Mouse (Mus musculus): ENCODE results near the gene Gm1673.

Gm1673 gene

DNA sequence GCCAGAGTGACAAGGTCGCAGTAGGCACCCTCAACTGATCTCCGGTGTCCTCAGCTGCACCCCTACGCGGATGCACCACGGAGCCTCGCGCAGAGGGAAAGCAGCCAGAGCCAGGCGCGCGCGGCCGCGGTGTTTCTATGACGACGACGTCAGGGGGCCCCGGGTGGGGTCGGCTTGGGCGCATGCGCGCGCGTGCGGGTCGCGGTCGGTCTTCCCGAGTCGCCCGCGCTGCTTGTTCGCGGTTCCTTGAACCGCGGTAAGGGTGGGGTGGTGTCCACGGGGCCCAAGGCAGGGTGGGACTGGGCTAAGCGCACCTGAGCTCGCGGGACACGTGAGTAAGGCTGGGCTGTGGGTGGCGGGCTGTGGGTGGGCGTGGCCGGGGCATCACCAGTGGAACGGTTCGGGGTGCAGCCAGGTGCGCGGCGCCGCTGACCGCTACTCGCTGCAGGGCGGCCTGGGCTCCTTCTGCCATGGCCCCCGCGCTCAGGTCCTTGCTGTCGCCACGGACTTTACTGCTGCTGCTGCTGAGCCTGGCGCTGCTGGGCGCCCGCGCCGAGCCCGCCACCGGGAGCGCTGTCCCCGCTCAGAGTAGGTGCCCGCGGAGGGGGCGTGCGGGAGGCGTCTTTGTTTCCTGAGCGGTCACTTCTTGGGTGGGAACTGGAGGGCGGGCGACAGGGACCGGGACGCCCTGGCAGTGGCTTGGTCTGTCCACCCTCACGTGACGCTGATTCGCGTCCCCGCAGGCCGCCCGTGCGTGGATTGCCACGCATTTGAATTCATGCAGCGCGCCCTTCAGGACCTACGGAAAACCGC, at the start of gene Gm1673:
Gm1673 (plus strand) TSS at position 125 of the 813 bp plus-strand sequence.
- DNase-seq = peak; percentile 51 to 77

- no peak for DNase-seq
Measured at GRCm38 (mm10) chr5:33934081-33934480, 49.2 kb upstream of the Gm1673 start.

GRCm38 (mm10) chr5:33934877-33935276, 48.4 kb upstream of the Gm1673 start:
- DNase-seq = no peak

DNA sequence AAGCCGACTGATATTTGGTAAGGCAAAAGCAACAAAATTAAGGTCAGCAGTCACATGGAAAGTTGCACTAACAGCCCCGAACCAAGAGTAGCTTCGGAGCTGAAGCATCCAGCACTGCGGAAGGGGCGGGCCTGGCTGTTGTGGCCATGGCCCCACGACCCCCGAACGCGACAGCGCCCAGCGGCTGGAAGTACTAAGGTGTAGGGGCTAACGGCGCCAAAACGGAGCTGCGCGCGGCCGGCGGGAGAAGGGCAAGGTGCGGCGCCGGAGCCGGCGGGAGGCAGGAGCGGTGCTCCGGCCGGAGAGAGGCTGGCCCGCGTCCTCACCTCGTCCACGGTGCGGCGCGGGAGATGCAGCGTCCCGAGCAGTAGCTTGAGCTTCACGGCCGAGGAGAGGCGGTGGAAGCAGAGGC, 47.5 kb upstream of the Gm1673 start:
- DNase-seq = peak; percentile 30 to 71

DNA sequence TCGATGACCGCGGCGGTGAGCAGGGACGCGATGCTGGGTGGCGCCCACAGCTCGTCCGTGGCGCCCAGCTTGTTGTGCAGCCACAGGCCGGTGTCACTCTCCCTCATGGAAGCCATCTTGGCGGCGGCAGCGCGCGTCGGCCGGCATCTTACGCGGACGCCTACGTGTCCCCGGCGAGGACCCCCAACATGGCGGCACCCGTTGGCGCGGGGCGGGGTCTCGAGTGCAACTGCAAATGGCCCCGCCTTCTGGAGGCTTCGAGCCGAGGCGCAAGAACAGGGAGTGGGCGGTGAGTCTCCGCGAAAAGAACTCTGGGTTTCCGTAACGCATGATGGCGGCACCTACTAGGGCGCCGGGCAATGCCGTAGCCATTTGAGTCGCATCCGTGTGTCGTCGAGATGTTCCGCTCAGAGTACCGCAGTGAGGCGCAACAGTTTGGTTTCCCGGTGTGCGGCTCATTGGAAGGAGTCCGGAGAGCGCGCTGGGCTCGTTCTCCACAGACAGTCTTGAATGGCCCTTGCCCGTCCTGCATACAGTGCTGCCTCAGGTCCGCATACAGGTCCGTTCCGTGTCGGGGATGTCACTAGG, 47.0 kb upstream of the Gm1673 start, which contains the start of gene Nelfa:
Nelfa (minus strand) TSS at position 294 of the 588 bp plus-strand sequence.
- DNase-seq = peak; percentile 99

DNA sequence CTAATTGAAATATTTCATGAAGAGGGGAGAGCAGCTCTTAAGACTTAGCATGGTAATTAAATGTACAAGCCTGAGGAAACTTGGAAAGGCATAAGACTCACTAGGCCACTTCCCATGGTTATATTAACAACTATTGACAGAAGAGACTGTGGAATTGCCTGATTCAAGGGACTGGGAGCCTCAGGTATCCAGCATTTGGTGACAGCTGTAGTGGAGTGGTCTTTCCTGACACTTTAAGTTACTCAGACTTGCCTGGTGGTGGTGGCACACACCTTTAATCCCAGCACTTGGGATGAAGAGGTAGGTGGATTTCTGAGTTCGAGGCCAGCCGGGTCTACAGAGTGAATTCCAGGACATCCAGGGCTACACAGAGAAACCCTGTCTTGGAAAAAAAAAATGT, 46.0 kb upstream of the Gm1673 start:
- no peak for DNase-seq

DNA sequence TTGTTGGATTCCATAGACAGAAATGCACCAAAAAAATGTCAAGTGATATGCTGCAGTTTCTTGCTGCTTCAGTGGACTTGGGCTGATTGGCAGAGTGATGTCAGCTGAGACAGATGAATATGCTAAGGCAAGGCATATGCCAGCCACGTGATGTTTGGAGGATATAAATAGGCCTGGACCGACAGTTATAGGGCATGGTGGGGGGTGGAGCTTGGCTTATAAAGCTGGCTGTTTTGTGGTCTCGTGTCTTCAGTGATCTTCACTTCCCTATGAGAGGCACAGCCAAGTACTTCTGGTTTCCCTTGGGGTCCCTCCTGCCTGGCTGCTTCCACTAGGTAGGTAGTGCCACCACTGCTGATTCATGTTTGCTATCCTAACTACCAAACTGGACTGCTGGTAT, 44.8 kb upstream of the Gm1673 start:
- no peak for DNase-seq

- DNase-seq = peak in 1 of 2 experiments; percentile 18
Measured at GRCm38 (mm10) chr5:33947035-33947434, 36.2 kb upstream of the Gm1673 start.

DNA sequence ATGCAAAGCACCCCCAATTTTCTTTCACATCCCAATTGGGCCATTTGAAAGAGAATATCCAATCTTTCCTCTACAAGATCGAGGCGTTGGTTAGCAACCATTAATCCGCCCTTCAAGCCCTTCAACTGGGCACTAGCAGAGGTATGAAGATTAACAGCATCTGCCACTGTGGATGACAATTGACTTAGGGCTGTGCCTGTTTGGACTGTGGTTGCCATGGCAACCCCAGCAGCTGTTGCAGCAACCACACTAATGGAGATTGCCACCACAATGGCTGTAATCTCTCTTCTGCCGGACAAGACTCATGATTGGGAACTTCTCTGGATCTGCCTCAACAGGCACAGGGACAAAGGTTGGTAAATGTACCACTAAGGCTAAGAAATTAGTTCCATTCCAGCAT, 34.9 kb upstream of the Gm1673 start:
- no peak for DNase-seq

DNA sequence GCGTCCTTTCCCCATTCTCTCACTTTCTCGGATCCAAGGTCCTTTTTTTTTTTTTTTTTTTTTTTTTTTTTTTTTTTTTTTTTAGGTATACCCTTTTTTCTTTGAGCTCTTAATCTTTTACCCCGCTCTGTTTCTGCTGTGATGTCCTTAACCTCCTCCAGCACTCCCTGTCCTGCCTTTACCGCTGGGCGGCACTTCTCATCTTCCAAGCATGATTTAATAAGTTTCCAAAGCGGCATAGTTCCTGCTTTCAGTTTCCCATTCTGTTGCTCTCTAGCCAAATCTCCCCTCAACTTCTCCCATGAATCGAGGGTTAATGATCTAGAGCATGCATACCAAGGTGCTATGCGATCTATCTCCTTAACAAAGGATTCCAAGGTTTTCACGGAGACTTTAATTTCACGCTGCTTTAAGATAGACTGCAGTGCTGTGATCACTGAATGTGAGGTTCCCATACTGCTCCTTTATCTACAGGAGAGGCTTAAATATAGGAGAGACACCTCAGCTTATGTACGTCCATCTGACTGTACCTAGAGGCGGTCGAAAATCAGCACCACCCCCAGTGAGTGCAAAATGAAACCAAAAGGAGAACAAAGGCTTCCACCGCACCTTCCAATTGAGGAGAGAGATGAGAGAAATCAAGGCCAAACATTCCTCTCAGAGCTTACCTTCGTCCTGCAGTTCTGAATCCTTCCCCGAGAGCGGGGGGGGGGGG, 29.6 kb upstream of the Gm1673 start:
- no peak for DNase-seq

GRCm38 (mm10) chr5:33954354-33954753, 28.9 kb upstream of the Gm1673 start:
- DNase-seq = peak; percentile 53 to 85

- no peak for DNase-seq
Measured at GRCm38 (mm10) chr5:33955868-33956267, 27.4 kb upstream of the Gm1673 start.

DNA sequence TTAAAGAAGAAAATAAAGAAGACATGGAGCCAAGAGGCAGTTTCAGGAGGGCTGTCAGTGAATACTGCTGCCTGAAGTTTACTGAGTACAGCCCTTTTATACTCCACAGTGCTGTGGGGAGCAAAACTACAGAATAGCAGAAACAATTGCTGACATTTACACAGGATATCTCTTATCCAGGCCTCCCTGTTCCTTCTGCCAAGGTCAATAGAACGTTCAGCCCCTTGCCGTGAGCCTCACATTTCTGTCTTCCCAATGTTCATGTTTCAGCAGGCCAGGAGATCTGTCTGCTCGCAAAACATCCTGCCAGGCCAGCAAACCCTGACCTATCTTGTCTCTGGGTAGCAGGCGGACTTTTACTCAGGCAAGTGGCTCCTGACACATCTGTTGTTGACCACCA, 23.9 kb upstream of the Gm1673 start:
- no peak for DNase-seq

GRCm38 (mm10) chr5:33974736-33975135, 8.5 kb upstream of the Gm1673 start:
- no peak for DNase-seq

DNA sequence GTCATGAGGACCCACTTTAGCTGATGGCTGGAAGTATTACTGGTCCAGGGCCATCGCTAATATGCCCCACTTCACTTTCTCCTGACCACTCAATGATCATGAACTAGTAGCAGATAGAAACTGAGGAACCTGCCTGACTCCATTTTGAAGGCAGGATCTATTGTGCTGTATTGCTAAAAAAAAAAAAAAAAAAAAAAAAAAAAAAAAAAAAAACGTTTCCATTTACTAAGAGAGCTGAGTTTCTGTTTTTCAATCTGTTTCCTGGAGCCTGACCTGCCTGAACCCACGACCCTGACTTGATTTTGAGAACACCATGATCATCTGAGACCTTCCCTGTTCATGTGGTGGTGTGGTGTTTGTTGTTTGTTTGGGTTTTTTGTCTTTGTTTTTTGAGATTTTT, 7.0 kb upstream of the Gm1673 start:
- DNase-seq = no peak

GRCm38 (mm10) chr5:33982731-33983259, 438 bp upstream of the Gm1673 start:
- DNase-seq = no peak

DNA sequence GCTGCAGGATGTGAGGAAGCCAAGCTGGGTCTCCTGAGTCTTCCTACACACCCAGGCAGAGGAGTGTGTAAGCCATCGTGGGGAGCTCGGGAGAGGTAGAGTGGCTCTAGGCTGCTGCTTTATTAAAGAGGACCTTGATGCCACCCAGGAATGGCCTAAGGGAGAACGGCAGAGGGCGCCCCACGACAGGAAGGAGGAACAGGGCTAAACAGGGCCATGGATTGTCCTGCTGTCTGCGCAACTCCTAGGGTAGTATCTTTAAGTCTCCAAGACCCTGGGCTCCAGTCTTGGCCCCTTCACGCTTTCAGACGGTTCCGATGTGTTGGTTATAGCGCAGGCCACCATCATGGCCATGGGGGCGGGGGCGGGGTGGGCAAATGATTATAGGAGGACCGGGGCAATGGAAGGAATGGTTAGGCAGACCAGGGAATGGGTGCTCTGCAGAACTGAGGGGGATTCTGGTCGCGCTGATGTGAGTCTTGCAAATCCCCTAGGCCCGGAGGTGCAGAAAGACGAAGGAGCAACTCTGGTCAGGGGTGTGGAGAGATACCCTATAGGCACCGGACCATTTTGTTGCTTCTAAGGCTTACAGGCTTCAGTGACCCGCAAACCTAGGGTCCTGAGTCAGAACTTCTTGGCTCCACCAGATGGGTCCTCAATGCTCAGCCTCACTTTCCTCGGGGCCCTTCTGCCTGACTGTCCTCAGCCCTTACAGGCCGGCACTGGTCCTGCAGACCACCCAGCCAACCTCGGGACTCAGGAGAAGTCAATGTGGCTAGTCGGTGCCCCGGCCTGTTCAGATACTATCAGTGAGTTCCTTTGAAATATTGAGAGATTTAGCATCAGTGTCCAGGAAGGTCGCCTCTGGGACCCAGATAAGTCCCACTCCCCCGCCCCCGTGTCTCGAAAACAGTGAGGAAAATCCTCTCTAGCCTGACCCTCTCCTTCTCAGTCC, 11.7 kb downstream of the Gm1673 start:
- DNase-seq = peak; percentile 18 to 75

- DNase-seq = peak in 1 of 2 experiments; percentile 32
Measured at GRCm38 (mm10) chr5:33995843-33996693, 12.8 kb downstream of the Gm1673 start, which contains the start of gene Nat8l. Gene Nat8l, plus strand, starts transcription at chr5:33995984.

DNA sequence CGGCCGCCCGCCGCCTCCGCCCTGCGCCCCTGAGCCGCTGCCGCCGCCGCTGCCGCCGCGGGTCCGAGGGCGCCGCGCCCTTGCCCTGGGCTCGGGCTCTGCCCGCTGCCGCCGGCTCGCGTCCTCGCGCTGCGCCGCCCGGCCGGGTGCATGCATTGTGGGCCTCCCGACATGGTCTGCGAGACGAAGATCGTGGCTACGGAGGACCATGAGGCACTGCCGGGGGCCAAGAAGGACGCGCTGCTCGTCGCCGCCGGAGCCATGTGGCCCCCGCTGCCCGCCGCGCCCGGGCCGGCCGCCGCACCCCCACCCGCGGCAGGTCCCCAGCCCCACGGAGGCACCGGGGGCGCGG, 13.4 kb downstream of the Gm1673 start:
- no peak for DNase-seq

DNA sequence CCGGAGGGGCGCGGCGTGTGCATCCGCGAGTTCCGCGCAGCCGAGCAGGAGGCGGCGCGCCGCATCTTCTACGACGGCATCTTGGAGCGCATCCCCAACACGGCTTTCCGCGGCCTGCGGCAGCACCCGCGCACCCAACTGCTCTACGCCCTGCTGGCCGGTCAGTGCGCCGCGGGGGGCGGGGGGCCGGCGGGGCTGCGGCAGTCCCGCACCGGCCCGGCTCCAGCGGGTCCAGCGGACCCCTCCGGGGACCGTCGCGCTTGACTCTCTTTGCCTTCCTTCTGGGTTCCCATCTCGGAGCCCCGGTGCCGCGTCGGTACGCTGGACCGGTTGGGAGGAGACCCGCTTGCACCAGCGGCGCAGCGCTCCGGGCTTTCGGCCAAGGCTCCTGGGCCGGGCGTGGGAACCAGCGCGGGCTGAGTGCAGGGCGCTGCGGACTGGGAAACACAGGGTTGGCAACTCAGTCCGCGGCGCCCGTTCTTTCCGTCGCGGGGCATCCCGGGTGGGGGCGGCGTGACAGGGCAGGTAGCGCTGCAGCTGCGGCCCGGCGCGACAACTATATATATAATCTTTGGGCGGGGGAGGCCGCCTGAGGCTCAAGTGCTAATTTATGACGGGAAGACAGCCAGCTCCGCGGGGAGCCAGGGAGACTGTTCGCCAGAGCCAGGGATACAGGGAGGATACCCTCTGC, 14.0 kb downstream of the Gm1673 start:
- DNase-seq = peak; percentile 48 to 78
